Mouse (Mus musculus) forebrain, embryonic 16.5 days (tissue): ENCODE data around the gene Gm37240. TPM values are rescaled to one million over a fixed set of nuclear protein-coding genes. Genes with fewer than 3 reads are reported as not detected.
"Not testable (repeated sequence)": the region's sequence is repeated elsewhere in the genome, so short reads cannot be mapped to it uniquely, and the experiment has no call there.

ENCODE experiments used
- ATAC-seq: fragments of 200-750 bp; cut with Nextera tagmentation; 2 replicates; pipeline ENCODE4 v1.8.0; 2017; ENCODE audit warnings: mild to moderate bottlenecking, moderate library complexity
- H3K27ac ChIP-seq: fragments of 300-500 bp; sonication (generic); 2 replicates; pipeline ENCODE4 v1.5.1; 2014; ENCODE audit warnings: low read length, control low read depth
- H3K27me3 ChIP-seq: fragments of 300-500 bp; sonication (generic); replicated peaks from 2 replicates; pipeline ENCODE4 v1.6.1; 2014; ENCODE audit warnings: low read length; ENCODE audit not compliant: control insufficient read depth, insufficient read depth
- H3K36me3 ChIP-seq: fragments of 300-500 bp; sonication (generic); 2 replicates; pipeline ENCODE4 v1.6.1; 2014; ENCODE audit not compliant: control insufficient read depth, insufficient read depth
- H3K4me1 ChIP-seq: fragments of 300-500 bp; sonication (generic); replicated peaks from 2 replicates; pipeline ENCODE4 v1.6.1; 2014; ENCODE audit warnings: low read length; ENCODE audit not compliant: control insufficient read depth, insufficient read depth
- H3K4me2 ChIP-seq: fragments of 300-500 bp; sonication (generic); 2 replicates; pipeline ENCODE4 v1.6.1; 2014; ENCODE audit warnings: mild to moderate bottlenecking, low read length, control low read depth
- H3K4me3 ChIP-seq: fragments of 300-500 bp; sonication (generic); replicated peaks from 2 replicates; pipeline ENCODE4 v1.5.1; 2014; ENCODE audit warnings: mild to moderate bottlenecking, low read length, control low read depth
- H3K9ac ChIP-seq: fragments of 300-500 bp; sonication (generic); replicated peaks from 2 replicates; pipeline ENCODE4 v1.6.1; 2014; ENCODE audit warnings: low read depth, low read length, control low read depth
- H3K9me3 ChIP-seq: fragments of 300-500 bp; sonication (generic); 2 replicates; pipeline ENCODE4 v1.6.1; 2016; ENCODE audit warnings: low read length; ENCODE audit not compliant: control insufficient read depth
- WGBS: fragments of 180-500 bp; shearing (Covaris S2); extraction: QIAGEN DNeasy Blood & Tissue Kit; methylation state at CpG from one replicate; pipeline ENCODE4 v1.1.7; 2014; 5-methylcytosine and 5-hydroxymethylcytosine counted together
- polyA plus RNA-seq: library from polyadenylated mRNA; unstranded; fragments of >200 nt; fragmentation: Nextera tagmentation; extraction: Ambion mirVana; gene quantifications from 2 replicates; pipeline ENCODE4 v1.2.1, GENCODE M21; 2015

The Gm37240 gene
- polyA plus RNA-seq, 1 experiment from 2014 or later = 1.6 TPM

- Histone ChIP-seq H3K4me2 (peak overlapping the region; percentile 89), H3K9ac (peak overlapping the region; percentile 81), H3K27ac (peak overlapping the region; percentile 89), H3K27me3 (no peaks in the 10 kb centered on the region), H3K4me1 (peaks cover 24% of the 10 kb centered on the region), H3K4me3 (peak overlapping the region; percentile 93), H3K9me3 (no peaks in the 10 kb centered on the region), H3K36me3 (no peaks in the 10 kb centered on the region)
- ATAC-seq = peak; percentile 52; the same call in 1 of the 2 replicates
- WGBS = 0% methylated on average over 27 of the region's 27 CpGs
Measured at GRCm38 (mm10) chr3:84582913-84583276, 1304.4 kb downstream of the Gm37240 start.

GRCm38 (mm10) chr3:84582023-84582912, 1305.0 kb downstream of the Gm37240 start, which contains the start of gene Arfip1:
Gene Arfip1, minus strand, starts transcription at chr3:84582625.
- peak within 1 kb of the TSS; percentile 89 for H3K4me2 ChIP-seq
- WGBS = under 1% methylated on average over 64 of the region's 70 CpGs
- ATAC-seq = peak; percentile 99
- H3K4me3 ChIP-seq = peak within 1 kb of the TSS; percentile 93
- peak within 1 kb of the TSS; percentile 81 for H3K9ac ChIP-seq
- H3K36me3 ChIP-seq = no peaks in the 10 kb centered on the region
- H3K27ac ChIP-seq = peak within 1 kb of the TSS; percentile 89
- no peaks in the 10 kb centered on the region for H3K27me3 ChIP-seq
- H3K9me3 ChIP-seq = no peaks in the 10 kb centered on the region
- H3K4me1 ChIP-seq = peaks cover 24% of the 10 kb centered on the region

GRCm38 (mm10) chr3:84581696-84582022, 1305.7 kb downstream of the Gm37240 start:
- 0% methylated on average over 4 of the region's 4 CpGs for WGBS
- no peaks in the 10 kb centered on the region for H3K9me3 ChIP-seq

GRCm38 (mm10) chr3:84580716-84581115, 1306.6 kb downstream of the Gm37240 start:
- peak overlapping the region; percentile 89 for H3K4me2 ChIP-seq
- 78% methylated on average over 4 of the region's 4 CpGs for WGBS
- no peak overlapping the region for H3K9ac ChIP-seq
- no peaks in the 10 kb centered on the region for H3K36me3 ChIP-seq
- H3K9me3 ChIP-seq = no peaks in the 10 kb centered on the region
- H3K27me3 ChIP-seq = no peaks in the 10 kb centered on the region
- no peak overlapping the region for H3K27ac ChIP-seq
- ATAC-seq = no peak
- H3K4me3 ChIP-seq = no peak overlapping the region
- H3K4me1 ChIP-seq = peaks cover 24% of the 10 kb centered on the region

More at GRCm38 (mm10) chr3:84581696-84582022, 1305.7 kb downstream of the Gm37240 start:
- Histone ChIP-seq H3K36me3 (no peaks in the 10 kb centered on the region), H3K27ac (peak overlapping the region; percentile 89), H3K4me3 (peak overlapping the region; percentile 93), H3K4me2 (peak overlapping the region; percentile 89), H3K27me3 (no peaks in the 10 kb centered on the region), H3K9ac (peak overlapping the region; percentile 81), H3K4me1 (peaks cover 24% of the 10 kb centered on the region)
- no peak for ATAC-seq

- 0 out of 2 replicates have a peak, but pooled peaks cover 3% of the 10 kb centered on the region for H3K4me1 ChIP-seq
- no peak overlapping the region for H3K4me2 ChIP-seq
- no peaks in the 10 kb centered on the region for H3K36me3 ChIP-seq
- H3K9me3 ChIP-seq = no peaks in the 10 kb centered on the region
- WGBS = 88% methylated on average over 3 of the region's 3 CpGs
- no peaks in the 10 kb centered on the region for H3K27me3 ChIP-seq
- H3K4me3 ChIP-seq = no peak overlapping the region
- H3K9ac ChIP-seq = no peak overlapping the region
- no peak for ATAC-seq
- H3K27ac ChIP-seq = no peak overlapping the region
Measured at GRCm38 (mm10) chr3:84570501-84570900, 1316.8 kb downstream of the Gm37240 start.

GRCm38 (mm10) chr3:84569587-84569986, 1317.7 kb downstream of the Gm37240 start:
- 83% methylated on average over 6 of the region's 6 CpGs for WGBS
- no peaks in the 10 kb centered on the region for H3K9me3 ChIP-seq
- H3K27me3 ChIP-seq = no peaks in the 10 kb centered on the region
- 0 out of 2 replicates have a peak, but pooled peaks cover 3% of the 10 kb centered on the region for H3K4me1 ChIP-seq
- ATAC-seq = no peak
- H3K27ac ChIP-seq = no peak overlapping the region
- no peaks in the 10 kb centered on the region for H3K36me3 ChIP-seq
- H3K4me3 ChIP-seq = no peak overlapping the region
- no peak overlapping the region for H3K4me2 ChIP-seq
- no peak overlapping the region for H3K9ac ChIP-seq

- no peaks in the 10 kb centered on the region for H3K27me3 ChIP-seq
- no peak for ATAC-seq
- no peak overlapping the region for H3K4me2 ChIP-seq
- H3K4me1 ChIP-seq = 0 out of 2 replicates have a peak, but pooled peaks cover 3% of the 10 kb centered on the region
- no peak overlapping the region for H3K27ac ChIP-seq
- H3K36me3 ChIP-seq = no peaks in the 10 kb centered on the region
- no peaks in the 10 kb centered on the region for H3K9me3 ChIP-seq
- WGBS = 78% methylated on average over 6 of the region's 6 CpGs
- H3K4me3 ChIP-seq = no peak overlapping the region
- H3K9ac ChIP-seq = no peak overlapping the region
Measured at GRCm38 (mm10) chr3:84568540-84568939, 1318.8 kb downstream of the Gm37240 start.

- Histone ChIP-seq H3K36me3 (no peaks in the 10 kb centered on the region), H3K9ac (no peak overlapping the region), H3K4me2 (no peak overlapping the region), H3K9me3 (no peaks in the 10 kb centered on the region), H3K4me3 (no peak overlapping the region), H3K4me1 (no peaks in the 10 kb centered on the region), H3K27ac (no peak overlapping the region), H3K27me3 (no peaks in the 10 kb centered on the region)
- 94% methylated on average over 4 of the region's 4 CpGs for whole genome bisulfite sequencing
- no peak for ATAC-seq
Measured at GRCm38 (mm10) chr3:84563415-84563814, 1323.9 kb downstream of the Gm37240 start.

- not testable (repeated sequence) for H3K27me3 ChIP-seq, H3K9me3 ChIP-seq, H3K4me3 ChIP-seq, H3K4me2 ChIP-seq, ATAC-seq, H3K4me1 ChIP-seq, H3K36me3 ChIP-seq, H3K9ac ChIP-seq, H3K27ac ChIP-seq
- WGBS = 92% methylated on average over 2 of the region's 2 CpGs
Measured at GRCm38 (mm10) chr3:84562911-84563310, 1324.4 kb downstream of the Gm37240 start.
